Mouse (Mus musculus) intestine, postnatal 0 days (tissue): Measurements from ENCODE around the gene Dtx1. TPM values are rescaled to one million over a fixed set of nuclear protein-coding genes. Genes with fewer than 3 reads are reported as not detected.

ENCODE experiments used
- ATAC-seq: fragments of 200-750 bp; cut with Nextera tagmentation; 2 replicates; pipeline ENCODE4 v1.8.0; 2017; ENCODE audit warnings: mild to moderate bottlenecking, moderate TSS enrichment, moderate library complexity
- H3K27ac ChIP-seq: fragments of 300-500 bp; sonication (generic); 2 replicates; pipeline ENCODE4 v1.5.1; 2014; ENCODE audit warnings: mild to moderate bottlenecking, low read depth, low read length, moderate library complexity
- H3K27me3 ChIP-seq: fragments of 300-500 bp; sonication (generic); replicated peaks from 2 replicates; pipeline ENCODE4 v1.6.1; 2014; ENCODE audit warnings: low read length, mixed read lengths; ENCODE audit not compliant: control insufficient read depth, insufficient read depth
- H3K36me3 ChIP-seq: fragments of 300-500 bp; sonication (generic); 2 replicates; pipeline ENCODE4 v1.6.1; 2014; ENCODE audit warnings: mild to moderate bottlenecking, moderate library complexity; ENCODE audit not compliant: control insufficient read depth, insufficient read depth
- H3K4me1 ChIP-seq: fragments of 300-500 bp; sonication (generic); replicated peaks from 2 replicates; pipeline ENCODE4 v1.6.1; 2014; ENCODE audit warnings: antibody characterized with exemption, low read length, mixed read lengths; ENCODE audit not compliant: control insufficient read depth, insufficient read depth
- H3K4me2 ChIP-seq: fragments of 300-500 bp; sonication (generic); replicated peaks from 2 replicates; pipeline ENCODE4 v1.6.1; 2014; ENCODE audit warnings: low read depth, mild to moderate bottlenecking, moderate library complexity
- H3K4me3 ChIP-seq: fragments of 300-500 bp; sonication (generic); 2 replicates; pipeline ENCODE4 v1.5.1; 2014; ENCODE audit warnings: low read depth, low read length
- H3K9ac ChIP-seq: fragments of 300-500 bp; sonication (generic); 2 replicates; pipeline ENCODE4 v1.6.1; 2014; ENCODE audit warnings: mild to moderate bottlenecking, low read depth, low read length
- H3K9me3 ChIP-seq: fragments of 300-500 bp; sonication (generic); 2 replicates; pipeline ENCODE4 v1.6.1; 2016; ENCODE audit warnings: mixed run types; ENCODE audit not compliant: control insufficient read depth
- CTCF ChIP-seq: sonication (generic); IDR thresholded peaks from 2 replicates; pipeline ENCODE4 v1.5.1; 2016; ENCODE audit warnings: low read depth, mild to moderate bottlenecking, control low read depth, antibody characterized with exemption, moderate library complexity
- WGBS: fragments of 180-500 bp; shearing (Covaris S2); extraction: QIAGEN DNeasy Blood & Tissue Kit; methylation state at CpG from one replicate; pipeline ENCODE4 v1.1.7; 2014; 5-methylcytosine and 5-hydroxymethylcytosine counted together
- polyA plus RNA-seq: library from polyadenylated mRNA; unstranded; fragments of >200 nt; fragmentation: Nextera tagmentation; extraction: Ambion mirVana; gene quantifications from 2 replicates; pipeline ENCODE4 v1.2.1, GENCODE M21; 2015

Dtx1 gene
- polyA plus RNA-seq, 1 experiment from 2014 or later: 2.3 TPM

- Histone ChIP-seq H3K27ac (no peak overlapping the region), H3K27me3 (no peaks in the 10 kb centered on the region), H3K9me3 (no peaks in the 10 kb centered on the region), H3K4me1 (no peaks in the 10 kb centered on the region), H3K9ac (no peak overlapping the region), H3K4me2 (no peak overlapping the region), H3K36me3 (no peaks in the 10 kb centered on the region), H3K4me3 (no peak overlapping the region)
- WGBS: 75% methylated on average over 7 of the region's 7 CpGs
- no peak for ATAC-seq
- no peak for TF ChIP-seq CTCF
These were observed 43.0 kb downstream of the Dtx1 start for GRCm38 (mm10) chr5:120668761-120669160.

DNA sequence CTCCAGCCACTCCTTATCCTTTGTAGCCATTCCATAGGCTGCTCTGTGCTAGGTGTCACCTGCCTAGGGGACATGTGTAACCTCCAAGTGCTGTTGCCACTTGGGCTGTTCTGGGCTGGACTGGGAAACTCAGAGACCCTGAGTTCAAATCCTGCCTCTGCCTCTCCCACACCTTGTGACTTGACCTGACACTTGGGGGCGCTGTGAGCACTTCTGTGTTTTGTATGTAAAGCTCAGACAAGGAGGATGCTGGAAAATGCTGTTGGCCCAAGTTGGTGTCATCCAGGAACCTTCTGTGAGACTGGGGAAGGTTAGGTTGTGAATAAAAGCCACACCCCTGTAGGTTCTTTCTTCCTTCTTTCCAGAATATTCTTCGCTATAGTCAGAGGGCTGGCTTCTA, 46.8 kb downstream of the Dtx1 start:
- no peak overlapping the region for H3K4me2 ChIP-seq
- H3K9me3 ChIP-seq: no peaks in the 10 kb centered on the region
- H3K4me1 ChIP-seq: no peaks in the 10 kb centered on the region
- 55% methylated on average over 2 of the region's 2 CpGs for WGBS
- H3K27ac ChIP-seq: no peak overlapping the region
- H3K27me3 ChIP-seq: 0 out of 2 replicates have a peak, but pooled peaks cover 6% of the 10 kb centered on the region
- no peak for ATAC-seq
- H3K36me3 ChIP-seq: no peaks in the 10 kb centered on the region
- TF ChIP-seq CTCF: 0 out of 2 replicates have a peak, but pooled peaks have one; percentile 10
- H3K9ac ChIP-seq: no peak overlapping the region
- no peak overlapping the region for H3K4me3 ChIP-seq

GRCm38 (mm10) chr5:120660816-120661215, 50.9 kb downstream of the Dtx1 start:
- H3K4me3 ChIP-seq: no peak overlapping the region
- H3K9ac ChIP-seq: no peak overlapping the region
- no peaks in the 10 kb centered on the region for H3K9me3 ChIP-seq
- H3K36me3 ChIP-seq: no peaks in the 10 kb centered on the region
- no peak overlapping the region for H3K27ac ChIP-seq
- WGBS: 37% methylated on average over 5 of the region's 5 CpGs
- no peak for TF ChIP-seq CTCF
- H3K4me1 ChIP-seq: no peaks in the 10 kb centered on the region
- ATAC-seq: no peak
- no peak overlapping the region for H3K4me2 ChIP-seq
- H3K27me3 ChIP-seq: 0 out of 2 replicates have a peak, but pooled peaks cover 6% of the 10 kb centered on the region

- Histone ChIP-seq H3K9me3 (no peaks in the 10 kb centered on the region), H3K4me1 (no peaks in the 10 kb centered on the region), H3K27me3 (0 out of 2 replicates have a peak, but pooled peaks cover 4% of the 10 kb centered on the region), H3K9ac (no peak overlapping the region), H3K4me3 (no peak overlapping the region), H3K4me2 (no peak overlapping the region), H3K36me3 (no peaks in the 10 kb centered on the region), H3K27ac (no peak overlapping the region)
- 75% methylated on average over 12 of the region's 12 CpGs for WGBS
- ATAC-seq: no peak
- no peak for TF ChIP-seq CTCF
These were observed 55.4 kb downstream of the Dtx1 start for GRCm38 (mm10) chr5:120656281-120656751.

GRCm38 (mm10) chr5:120653873-120654272, 57.9 kb downstream of the Dtx1 start:
- Histone ChIP-seq H3K27ac (no peak overlapping the region), H3K4me1 (0 out of 2 replicates have a peak, but pooled peaks cover 2% of the 10 kb centered on the region), H3K9ac (no peak overlapping the region), H3K27me3 (peaks cover 14% of the 10 kb centered on the region), H3K4me3 (no peak overlapping the region), H3K9me3 (no peaks in the 10 kb centered on the region), H3K4me2 (no peak overlapping the region), H3K36me3 (no peaks in the 10 kb centered on the region)
- 88% methylated on average over 2 of the region's 2 CpGs for WGBS
- no peak for ATAC-seq
- no peak for TF ChIP-seq CTCF

- Histone ChIP-seq H3K4me3 (no peak overlapping the region), H3K9me3 (no peaks in the 10 kb centered on the region), H3K4me1 (0 out of 2 replicates have a peak, but pooled peaks cover 2% of the 10 kb centered on the region), H3K36me3 (no peaks in the 10 kb centered on the region), H3K9ac (no peak overlapping the region), H3K27ac (no peak overlapping the region), H3K27me3 (peaks cover 16% of the 10 kb centered on the region), H3K4me2 (no peak overlapping the region)
- WGBS: 81% methylated on average over 28 of the region's 28 CpGs
- ATAC-seq: no peak
- no peak for TF ChIP-seq CTCF
These were observed 58.6 kb downstream of the Dtx1 start for GRCm38 (mm10) chr5:120652915-120653701.
